Mouse (Mus musculus) liver, postnatal 0 days (tissue): ENCODE measurements around the gene Mre11a. TPM values are rescaled to one million over a fixed set of nuclear protein-coding genes. Genes with fewer than 3 reads are reported as not detected.
A peak's percentile ranks its signal among the peaks of the same experiment; 100 is the strongest.

Experiments
- ATAC-seq: fragments of 200-750 bp; cut with Nextera tagmentation; 2 replicates; pipeline ENCODE4 v1.8.0; 2017; ENCODE audit warnings: mild to moderate bottlenecking, moderate library complexity
- DNase-seq: peaks from one replicate; pipeline ENCODE4 v3.0.0-alpha.2; 2016
- H3K27ac ChIP-seq: fragments of 300-500 bp; sonication (generic); 2 replicates; pipeline ENCODE4 v1.5.1; 2014; ENCODE audit warnings: antibody characterized with exemption, moderate library complexity, mild to moderate bottlenecking, low read depth
- H3K27me3 ChIP-seq: fragments of 300-500 bp; sonication (generic); 2 replicates; pipeline ENCODE4 v1.6.1; 2014; ENCODE audit warnings: low read length, control low read depth, mixed read lengths; ENCODE audit not compliant: insufficient read depth
- H3K36me3 ChIP-seq: fragments of 300-500 bp; sonication (generic); replicated peaks from 2 replicates; pipeline ENCODE4 v1.6.1; 2014; ENCODE audit warnings: mild to moderate bottlenecking, control low read depth, low read length, moderate library complexity, mixed read lengths; ENCODE audit not compliant: insufficient read depth
- H3K4me1 ChIP-seq: fragments of 300-500 bp; sonication (generic); 2 replicates; pipeline ENCODE4 v1.6.1; 2014; ENCODE audit warnings: antibody characterized with exemption, mild to moderate bottlenecking, control low read depth; ENCODE audit not compliant: insufficient read depth
- H3K4me2 ChIP-seq: fragments of 300-500 bp; sonication (generic); 2 replicates; pipeline ENCODE4 v1.6.1; 2014; ENCODE audit warnings: low read depth, mild to moderate bottlenecking, low read length, moderate library complexity, mixed read lengths
- H3K4me3 ChIP-seq: fragments of 300-500 bp; sonication (generic); 2 replicates; pipeline ENCODE4 v1.5.1; 2014; ENCODE audit warnings: low read depth, low read length
- H3K9ac ChIP-seq: fragments of 300-500 bp; sonication (generic); replicated peaks from 2 replicates; pipeline ENCODE4 v1.6.1; 2014; ENCODE audit warnings: mild to moderate bottlenecking, moderate library complexity
- H3K9me3 ChIP-seq: fragments of 300-500 bp; sonication (generic); 2 replicates; pipeline ENCODE4 v1.6.1; 2016; ENCODE audit warnings: mild to moderate bottlenecking, control low read depth, low read length, mixed read lengths
- CTCF ChIP-seq: sonication (generic); IDR thresholded peaks from 2 replicates; pipeline ENCODE4 v1.5.1; 2016; ENCODE audit warnings: antibody characterized with exemption, low read depth
- EP300 ChIP-seq: IDR thresholded peaks from 2 replicates; pipeline ENCODE4 v1.6.1; 2016; ENCODE audit warnings: antibody characterized with exemption, low read depth, mild to moderate bottlenecking
- WGBS: fragments of 180-500 bp; shearing (Covaris S2); extraction: QIAGEN DNeasy Blood & Tissue Kit; methylation state at CpG from one replicate; pipeline ENCODE4 v1.1.7; 2014; ENCODE audit not compliant: insufficient replicate concordance; 5-methylcytosine and 5-hydroxymethylcytosine counted together
- polyA plus RNA-seq: library from polyadenylated mRNA; unstranded; fragments of >200 nt; fragmentation: Nextera tagmentation; extraction: Ambion mirVana; gene quantifications from 2 replicates; pipeline ENCODE4 v1.2.1, GENCODE M21; 2015

Mre11a gene
- polyA plus RNA-seq, 1 experiment from 2014 or later = 6.8 TPM

GRCm38 (mm10) chr9:14752001-14752522, 32.4 kb upstream of the Mre11a start, which contains the start of gene Fut4:
Gene Fut4 (minus strand): TSS chr9:14752393.
- Histone ChIP-seq H3K27ac (no peak within 1 kb of the TSS), H3K4me2 (peak within 1 kb of the TSS; percentile 89), H3K4me1 (peaks cover 10% of the 10 kb centered on the region), H3K9ac (peak within 1 kb of the TSS; percentile 63), H3K9me3 (no peaks in the 10 kb centered on the region), H3K27me3 (0 out of 2 replicates have a peak, but pooled peaks cover 8% of the 10 kb centered on the region), H3K4me3 (peak within 1 kb of the TSS; percentile 55), H3K36me3 (no peaks in the 10 kb centered on the region)
- under 1% methylated on average over 27 of the region's 28 CpGs for WGBS
- ATAC-seq (peak; percentile 78), DNase-seq (peak; percentile 56)
- TF ChIP-seq EP300 (no peak), CTCF (0 out of 2 replicates have a peak, but pooled peaks have one; percentile 1)

- TF ChIP-seq CTCF = no peak
- TF ChIP-seq EP300 = no peak
Measured at GRCm38 (mm10) chr9:14753947-14754346, 30.5 kb upstream of the Mre11a start.

GRCm38 (mm10) chr9:14754469-14754868, 30.0 kb upstream of the Mre11a start:
- 0 out of 2 replicates have a peak, but pooled peaks cover 8% of the 10 kb centered on the region for H3K27me3 ChIP-seq
- no peak overlapping the region for H3K27ac ChIP-seq
- TF ChIP-seq EP300 (no peak), CTCF (no peak)
- no peak overlapping the region for H3K4me2 ChIP-seq
- H3K9ac ChIP-seq = no peak overlapping the region
- peaks cover 10% of the 10 kb centered on the region for H3K4me1 ChIP-seq
- DNase-seq (no peak), ATAC-seq (no peak)
- H3K4me3 ChIP-seq = no peak overlapping the region
- no peaks in the 10 kb centered on the region for H3K9me3 ChIP-seq
- 68% methylated on average over 3 of the region's 3 CpGs for WGBS
- no peaks in the 10 kb centered on the region for H3K36me3 ChIP-seq

More at GRCm38 (mm10) chr9:14753947-14754346, 30.5 kb upstream of the Mre11a start:
- H3K27ac ChIP-seq = no peak overlapping the region
- 0 out of 2 replicates have a peak, but pooled peaks cover 8% of the 10 kb centered on the region for H3K27me3 ChIP-seq
- no peak for ATAC-seq
- no peak overlapping the region for H3K4me2 ChIP-seq
- H3K36me3 ChIP-seq = no peaks in the 10 kb centered on the region
- no peak overlapping the region for H3K9ac ChIP-seq
- H3K4me1 ChIP-seq = peaks cover 10% of the 10 kb centered on the region
- no peak for DNase-seq
- no peak overlapping the region for H3K4me3 ChIP-seq
- no peaks in the 10 kb centered on the region for H3K9me3 ChIP-seq

GRCm38 (mm10) chr9:14758590-14758989, 25.9 kb upstream of the Mre11a start:
- ATAC-seq (peak; percentile 66), DNase-seq (no peak)
- no peak overlapping the region for H3K9ac ChIP-seq
- H3K27ac ChIP-seq = no peak overlapping the region
- no peaks in the 10 kb centered on the region for H3K27me3 ChIP-seq
- no peak overlapping the region for H3K4me2 ChIP-seq
- no peaks in the 10 kb centered on the region for H3K9me3 ChIP-seq
- H3K4me3 ChIP-seq = no peak overlapping the region
- WGBS = 38% methylated on average over 7 of the region's 7 CpGs
- no peaks in the 10 kb centered on the region for H3K36me3 ChIP-seq
- no peak for TF ChIP-seq CTCF
- no peak for TF ChIP-seq EP300
- no peaks in the 10 kb centered on the region; the same call in 1 of the 2 replicates for H3K4me1 ChIP-seq

- Histone ChIP-seq H3K9me3 (no peaks in the 10 kb centered on the region), H3K27ac (no peak overlapping the region), H3K27me3 (no peaks in the 10 kb centered on the region), H3K4me2 (no peak overlapping the region), H3K4me1 (no peaks in the 10 kb centered on the region), H3K36me3 (no peaks in the 10 kb centered on the region), H3K4me3 (no peak overlapping the region), H3K9ac (no peak overlapping the region)
- no peak for ATAC-seq
- no peak for DNase-seq
- TF ChIP-seq CTCF (no peak), EP300 (no peak)
Measured at GRCm38 (mm10) chr9:14759261-14759660, 25.2 kb upstream of the Mre11a start.

GRCm38 (mm10) chr9:14764765-14765164, 19.7 kb upstream of the Mre11a start:
- Histone ChIP-seq H3K4me2 (no peak overlapping the region), H3K9me3 (no peaks in the 10 kb centered on the region), H3K36me3 (no peaks in the 10 kb centered on the region), H3K4me3 (no peak overlapping the region), H3K9ac (no peak overlapping the region), H3K4me1 (no peaks in the 10 kb centered on the region), H3K27me3 (peaks cover 3% of the 10 kb centered on the region; the same call in 1 of the 2 replicates), H3K27ac (no peak overlapping the region)
- ATAC-seq (no peak), DNase-seq (peak; percentile 41)
- WGBS = 20% methylated on average over 7 of the region's 7 CpGs
- peak; percentile 72 for TF ChIP-seq CTCF
- TF ChIP-seq EP300 = no peak
